Mouse (Mus musculus): ENCODE measurements around the gene Ptrh1.

GRCm38 (mm10) chr2:32822643-32823042 is 47.1 kb downstream of the Ptrh1 start:
- TF ChIP-seq GATA1 (IDR thresholded peaks at IDR 0.05; ENCODE audit: borderline replicate concordance, low read length) (no peak), FLI1 (IDR thresholded peaks at IDR 0.05; ENCODE audit: low read length) (no peak)

Measured in megakaryocyte, embryonic 14.5 days (primary cell).